Mouse (Mus musculus): ENCODE measurements at regions not wholly inside any gene's neighbourhood (a gene's known extent, or its start where the extent isn't known, plus 50 kb on each side); places are given as distances from the start of the nearest gene placed in this dataset.

DNA sequence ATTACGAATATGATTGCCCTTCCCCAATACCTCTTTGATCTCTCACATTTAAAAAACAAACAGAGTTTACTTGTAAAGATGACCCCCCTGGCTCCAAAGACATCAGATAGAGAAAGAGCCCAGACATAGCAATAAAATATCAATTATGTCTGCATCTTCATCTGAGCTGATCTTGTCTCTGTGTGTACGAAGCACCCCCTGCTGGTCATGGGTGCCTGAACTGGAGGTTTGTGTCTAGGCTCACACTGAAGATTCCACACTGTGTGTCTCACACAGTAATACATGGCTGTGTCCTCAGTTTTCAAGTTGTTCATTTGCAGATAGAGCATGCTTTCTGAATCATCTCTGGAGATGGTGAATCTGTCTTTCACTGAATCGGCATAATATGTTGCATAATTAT, 935.0 kb downstream of the Adam6a start:
- TF ChIP-seq CTCF (IDR thresholded peaks at IDR 0.05; ENCODE audit: low read depth, low read length) = no peak
- no peak for TF ChIP-seq POLR2A (IDR thresholded peaks at IDR 0.05; ENCODE audit: extremely low read depth, insufficient read depth, low read length)
